Mouse (Mus musculus) telencephalon, adult 2 months (tissue): ENCODE measurements around the gene Ndufa7.

Experiments
- DNase-seq: peaks from one replicate; pipeline ENCODE4 v3.0.0-alpha.2; 2011; ENCODE audit warnings: low read depth, low spot score

Gene Ndufa7

DNA sequence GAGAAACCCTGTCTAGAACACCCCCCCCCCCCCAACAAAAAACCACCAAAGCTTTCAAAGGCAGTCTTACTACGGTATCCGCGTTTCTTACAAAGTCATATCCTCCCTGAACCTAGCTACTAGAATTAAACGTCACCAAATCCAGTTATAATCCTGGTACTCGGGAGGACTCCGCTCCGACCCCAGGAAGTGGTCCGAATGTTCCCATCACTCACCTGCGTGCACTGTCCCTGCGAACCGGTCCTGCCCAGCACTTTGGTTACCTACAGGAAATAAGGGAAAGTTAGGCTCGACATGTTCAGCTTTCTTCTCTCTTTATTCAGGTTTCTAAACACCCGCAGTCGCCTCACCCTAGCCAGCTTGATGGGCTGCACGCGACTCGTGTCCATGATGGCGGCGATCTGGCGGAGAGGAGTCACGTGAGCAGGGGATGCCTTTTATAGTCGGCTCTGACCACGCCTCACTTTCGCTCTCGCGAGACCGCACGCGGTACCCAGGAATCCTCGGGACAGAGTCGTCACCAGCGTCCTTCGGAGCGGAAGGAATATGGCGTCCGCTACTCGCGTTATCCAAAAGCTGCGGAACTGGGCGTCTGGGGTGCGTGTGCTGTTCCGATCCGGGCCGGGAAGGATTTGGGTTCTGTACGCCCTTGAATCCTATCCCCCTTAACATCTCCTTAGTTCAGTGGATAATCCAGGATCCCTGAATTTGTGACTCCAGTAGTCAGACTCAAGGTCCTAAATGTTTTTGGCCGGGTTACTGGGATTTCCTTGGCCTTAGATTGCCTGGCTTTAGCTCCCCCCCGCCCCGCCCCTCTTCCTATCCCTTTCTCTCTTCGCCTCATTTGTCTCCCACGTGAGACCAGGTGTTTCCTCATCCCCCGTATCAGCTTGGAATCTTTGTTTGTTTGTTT lies at the start of gene Ndufa7, which contains the start of gene Rps28:
TSS of gene Ndufa7 (plus strand) at position 489 of the 913 bp plus-strand sequence.
TSS of gene Rps28 (minus strand) at position 479 of the 913 bp plus-strand sequence.
- DNase-seq, result peak; percentile 92

- no peak for DNase-seq
These were observed 49.7 kb upstream of the Ndufa7 start for GRCm38 (mm10) chr17:33774573-33775155.

- no peak for DNase-seq
These were observed 49.1 kb upstream of the Ndufa7 start for GRCm38 (mm10) chr17:33775287-33775686.

- DNase-seq, result no peak
These were observed 45.0 kb upstream of the Ndufa7 start for GRCm38 (mm10) chr17:33779271-33779966.

- DNase-seq, result no peak
These were observed 44.4 kb upstream of the Ndufa7 start for GRCm38 (mm10) chr17:33779967-33780295.

- no peak for DNase-seq
These were observed 43.9 kb upstream of the Ndufa7 start for GRCm38 (mm10) chr17:33780431-33780830.

DNA sequence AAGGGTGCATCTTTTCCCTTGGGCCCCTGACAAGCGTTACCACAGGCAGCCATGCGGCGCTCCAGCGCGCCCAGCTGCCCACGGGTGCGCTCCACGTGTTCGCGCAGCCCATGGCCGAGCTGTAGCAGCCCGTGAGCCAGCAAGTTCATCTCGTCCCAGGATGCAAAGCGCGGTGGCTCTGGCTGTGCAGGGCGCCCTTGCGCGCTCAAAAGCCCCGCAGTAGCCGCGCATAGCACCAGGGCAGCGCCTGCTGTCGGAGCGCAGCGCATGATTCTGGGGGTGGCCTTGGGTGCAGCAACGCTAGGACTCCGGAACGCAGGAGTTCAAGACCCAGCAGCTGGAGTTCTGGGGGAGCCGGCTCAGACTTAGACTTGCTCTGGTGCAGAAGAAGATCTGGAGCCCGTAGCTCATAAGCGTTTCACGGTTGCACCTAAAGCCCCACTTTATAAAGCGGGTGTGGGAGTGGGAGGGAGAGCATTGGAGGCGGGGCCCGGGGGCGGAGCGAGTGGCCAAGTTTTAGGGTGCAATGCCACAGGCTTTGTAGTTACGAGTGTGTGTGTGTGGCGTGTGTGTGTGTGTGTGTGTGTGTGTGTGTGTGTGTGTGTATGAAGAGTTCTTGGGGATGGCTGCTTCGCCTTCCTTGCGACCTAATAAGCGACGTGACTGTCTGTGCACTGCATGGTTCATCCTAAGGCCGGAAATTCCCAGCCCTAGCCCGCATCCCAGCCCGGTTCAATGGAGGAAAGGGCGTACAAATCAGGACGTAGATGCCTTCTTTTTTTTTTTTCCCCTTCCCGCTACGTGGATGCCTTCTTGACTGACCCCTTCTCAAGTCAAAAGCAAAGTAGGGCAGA lies 43.0 kb upstream of the Ndufa7 start, which contains the start of gene Angptl4:
TSS of gene Angptl4 (minus strand) at position 707 of the 854 bp plus-strand sequence.
- no peak for DNase-seq

DNA sequence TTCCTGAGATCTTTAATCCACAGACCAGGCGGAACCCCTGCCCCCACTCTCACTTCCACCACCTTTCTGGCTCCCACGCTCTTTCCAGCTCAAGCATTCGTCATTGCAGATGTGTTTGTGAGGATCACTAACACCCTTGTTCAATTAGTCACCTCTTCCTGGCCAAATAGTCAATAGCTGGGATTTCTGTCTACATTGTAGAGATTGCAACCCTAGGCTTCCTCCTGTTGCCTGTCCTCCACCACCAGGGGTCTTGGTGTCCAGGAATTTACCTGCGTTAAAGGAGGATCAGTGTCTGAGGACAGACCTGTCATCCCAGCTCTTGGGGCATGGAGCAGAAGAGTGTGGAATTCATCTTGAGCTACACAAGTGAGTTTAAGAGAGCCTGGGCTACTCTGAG lies 42.3 kb upstream of the Ndufa7 start:
- no peak for DNase-seq

GRCm38 (mm10) chr17:33783408-33783807 lies 41.0 kb upstream of the Ndufa7 start:
- peak; percentile 47 for DNase-seq

GRCm38 (mm10) chr17:33784939-33785338 lies 39.4 kb upstream of the Ndufa7 start:
- DNase-seq, result no peak

GRCm38 (mm10) chr17:33786375-33786774 lies 38.0 kb upstream of the Ndufa7 start:
- peak; percentile 40 for DNase-seq

DNA sequence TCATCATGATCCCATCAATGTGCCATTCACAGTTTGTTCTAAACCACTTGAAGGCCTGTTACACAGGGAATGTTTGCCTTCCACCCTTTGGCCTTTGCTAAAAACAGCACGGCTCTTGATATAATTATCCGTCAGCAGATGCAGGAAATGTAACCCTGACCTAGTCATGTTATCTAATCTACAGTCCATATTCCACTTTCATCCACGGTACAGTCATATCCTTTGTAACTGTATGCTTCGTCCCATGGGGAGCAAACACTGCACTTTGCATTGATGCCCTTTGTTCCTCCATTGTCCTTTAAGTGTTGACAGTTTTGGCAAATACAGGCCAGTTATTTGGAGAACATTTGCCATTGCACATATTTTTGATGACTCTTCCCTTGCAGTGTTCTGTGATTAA lies 35.6 kb upstream of the Ndufa7 start:
- DNase-seq, result no peak

GRCm38 (mm10) chr17:33798306-33798705 lies 26.1 kb upstream of the Ndufa7 start:
- DNase-seq, result no peak

DNA sequence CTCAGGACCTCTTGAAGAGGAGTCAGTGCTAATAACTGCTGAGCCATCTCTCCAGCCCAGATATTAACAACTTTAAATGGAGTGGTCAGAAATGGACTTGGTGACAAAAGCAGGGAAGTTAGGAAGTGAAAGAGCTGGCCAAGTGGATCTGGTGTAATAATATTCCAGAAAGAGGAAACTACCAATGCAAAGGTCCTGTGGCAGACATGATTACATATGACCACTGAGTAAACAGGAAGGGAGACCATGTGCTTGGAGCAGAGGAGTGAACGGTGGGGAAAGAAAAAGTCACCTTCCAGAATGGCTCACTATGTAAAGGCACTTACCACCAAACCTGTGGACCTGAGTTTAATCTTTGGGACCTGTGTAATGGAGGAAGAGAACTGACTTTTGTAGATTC lies 25.1 kb upstream of the Ndufa7 start:
- DNase-seq, result no peak

GRCm38 (mm10) chr17:33802221-33802620 lies 22.2 kb upstream of the Ndufa7 start:
- no peak for DNase-seq

GRCm38 (mm10) chr17:33804205-33804604 lies 20.2 kb upstream of the Ndufa7 start:
- no peak for DNase-seq

- no peak for DNase-seq
These were observed 19.6 kb upstream of the Ndufa7 start for GRCm38 (mm10) chr17:33804745-33805144.

GRCm38 (mm10) chr17:33807181-33807888 lies 17.0 kb upstream of the Ndufa7 start:
- DNase-seq, result no peak

- DNase-seq, result no peak
These were observed 16.2 kb upstream of the Ndufa7 start for GRCm38 (mm10) chr17:33808192-33808591.

- DNase-seq, result peak; percentile 95
These were observed 13.8 kb upstream of the Ndufa7 start, which contains the start of gene Kank3 for GRCm38 (mm10) chr17:33810334-33811141. Gene Kank3 (plus strand): TSS chr17:33810519.
